Mouse (Mus musculus) stomach, postnatal 0 days (tissue): Measurements from ENCODE around the gene Fhit. TPM values are rescaled to one million over a fixed set of nuclear protein-coding genes. Genes with fewer than 3 reads are reported as not detected.

ENCODE experiments used
- ATAC-seq: fragments of 200-750 bp; cut with Nextera tagmentation; 2 replicates; pipeline ENCODE4 v1.8.0; 2017; ENCODE audit not compliant: low FRiP score, low TSS enrichment
- DNase-seq: peaks from one replicate; pipeline ENCODE4 v3.0.0-alpha.2; 2016; ENCODE audit warnings: low spot score
- H3K27ac ChIP-seq: fragments of 300-500 bp; sonication (generic); replicated peaks from 2 replicates; pipeline ENCODE4 v1.5.1; 2014; ENCODE audit warnings: mild to moderate bottlenecking, control low read depth
- H3K27me3 ChIP-seq: fragments of 300-500 bp; sonication (generic); 2 replicates; pipeline ENCODE4 v1.6.1; 2014; ENCODE audit warnings: low read length; ENCODE audit not compliant: control insufficient read depth, insufficient read depth
- H3K36me3 ChIP-seq: fragments of 300-500 bp; sonication (generic); 2 replicates; pipeline ENCODE4 v1.6.1; 2014; ENCODE audit warnings: low read length, mixed read lengths; ENCODE audit not compliant: control insufficient read depth, insufficient read depth
- H3K4me1 ChIP-seq: fragments of 300-500 bp; sonication (generic); replicated peaks from 2 replicates; pipeline ENCODE4 v1.6.1; 2014; ENCODE audit warnings: antibody characterized with exemption; ENCODE audit not compliant: control insufficient read depth, insufficient read depth
- H3K4me2 ChIP-seq: fragments of 300-500 bp; sonication (generic); replicated peaks from 2 replicates; pipeline ENCODE4 v1.6.1; 2014; ENCODE audit warnings: low read depth, mild to moderate bottlenecking, control low read depth, moderate library complexity
- H3K4me3 ChIP-seq: fragments of 300-500 bp; sonication (generic); 2 replicates; pipeline ENCODE4 v1.5.1; 2014; ENCODE audit warnings: low read depth, low read length, control low read depth
- H3K9ac ChIP-seq: fragments of 300-500 bp; sonication (generic); 2 replicates; pipeline ENCODE4 v1.6.1; 2014; ENCODE audit warnings: mild to moderate bottlenecking, low read length, control low read depth, mixed read lengths
- H3K9me3 ChIP-seq: fragments of 300-500 bp; sonication (generic); 2 replicates; pipeline ENCODE4 v1.6.1; 2016; ENCODE audit warnings: low read length; ENCODE audit not compliant: control insufficient read depth
- CTCF ChIP-seq: IDR thresholded peaks from 2 replicates; pipeline ENCODE4 v1.5.1; 2016; ENCODE audit warnings: antibody characterized with exemption, low read depth, mild to moderate bottlenecking, moderate library complexity
- EP300 ChIP-seq: optimal IDR thresholded peaks from 2 replicates; pipeline ENCODE3; 2016; ENCODE audit warnings: antibody characterized with exemption
- whole genome bisulfite sequencing: fragments of 180-500 bp; shearing (Covaris S2); extraction: QIAGEN DNeasy Blood & Tissue Kit; methylation state at CpG from one replicate; pipeline ENCODE4 v1.1.7; 2014; 5-methylcytosine and 5-hydroxymethylcytosine counted together
- polyA plus RNA-seq: library from polyadenylated mRNA; unstranded; fragments of >200 nt; fragmentation: Nextera tagmentation; extraction: Ambion mirVana; gene quantifications from 2 replicates; pipeline ENCODE4 v1.2.1, GENCODE M21; 2015

Fhit gene
- polyA plus RNA-seq, 1 experiment from 2014 or later: 12.2 TPM

GRCm38 (mm10) chr14:10631783-10632182 lies 530.1 kb downstream of the Fhit start:
- Histone ChIP-seq H3K9me3 (no peaks in the 10 kb centered on the region), H3K27ac (no peak overlapping the region), H3K4me3 (no peak overlapping the region), H3K4me2 (no peak overlapping the region), H3K27me3 (no peaks in the 10 kb centered on the region), H3K36me3 (no peaks in the 10 kb centered on the region), H3K9ac (no peak overlapping the region), H3K4me1 (no peaks in the 10 kb centered on the region)
- TF ChIP-seq EP300: no peak
- TF ChIP-seq CTCF: no peak
- 74% methylated on average over 3 of the region's 3 CpGs for WGBS
- DNase-seq (no peak), ATAC-seq (no peak)

DNA sequence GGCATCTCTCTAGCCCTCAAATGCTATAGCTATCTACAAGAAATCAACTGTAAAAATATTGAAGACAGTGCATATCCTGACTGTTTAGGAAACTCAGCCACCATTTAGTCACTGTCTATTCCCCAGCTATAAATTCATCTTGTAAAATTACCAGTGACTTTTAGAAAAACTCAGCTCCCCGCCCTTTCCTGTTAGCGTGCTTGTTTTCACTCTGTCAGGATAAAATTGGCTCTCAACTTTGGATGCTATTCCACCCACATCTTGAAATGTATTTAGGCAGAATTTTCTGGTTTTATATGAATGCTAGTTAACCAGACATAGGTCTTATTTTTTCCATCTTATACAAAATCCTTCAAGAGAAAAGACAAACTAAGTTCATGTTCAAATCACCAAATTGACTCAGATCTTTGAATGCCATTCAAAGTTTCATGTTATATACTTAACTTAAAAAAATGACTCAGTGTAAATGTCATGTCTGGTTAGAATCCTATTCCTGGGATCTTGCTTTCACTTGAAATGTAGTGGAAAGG lies 530.9 kb downstream of the Fhit start:
- 83% methylated on average over 2 of the region's 2 CpGs for WGBS
- Histone ChIP-seq H3K4me2 (no peak overlapping the region), H3K27ac (no peak overlapping the region), H3K4me1 (no peaks in the 10 kb centered on the region), H3K36me3 (no peaks in the 10 kb centered on the region), H3K9ac (no peak overlapping the region), H3K27me3 (no peaks in the 10 kb centered on the region), H3K9me3 (no peaks in the 10 kb centered on the region), H3K4me3 (no peak overlapping the region)
- ATAC-seq (no peak), DNase-seq (no peak)
- TF ChIP-seq CTCF (no peak), EP300 (no peak)

DNA sequence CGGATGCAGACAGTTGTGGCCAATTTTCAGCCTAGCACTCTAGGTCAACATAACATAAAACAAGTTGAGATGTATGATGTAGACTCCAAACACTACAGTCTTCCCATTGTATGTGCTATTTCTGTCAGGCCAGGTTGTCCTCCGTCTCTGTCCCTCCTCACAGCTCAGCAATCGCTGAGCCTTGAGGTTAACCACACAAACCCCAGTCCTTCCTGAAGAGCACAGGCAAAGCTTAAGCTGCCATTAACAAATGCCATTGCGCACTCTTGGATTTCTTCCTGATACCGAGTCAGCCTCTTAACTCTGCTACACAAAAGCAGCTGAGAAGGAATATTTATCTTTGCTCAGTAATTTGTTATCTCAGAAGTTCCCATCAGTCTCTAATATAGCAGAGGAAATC lies 568.4 kb downstream of the Fhit start:
- Histone ChIP-seq H3K9me3 (no peaks in the 10 kb centered on the region), H3K4me2 (no peak overlapping the region), H3K27me3 (no peaks in the 10 kb centered on the region), H3K4me3 (no peak overlapping the region), H3K4me1 (no peaks in the 10 kb centered on the region), H3K9ac (no peak overlapping the region), H3K27ac (no peak overlapping the region), H3K36me3 (no peaks in the 10 kb centered on the region)
- TF ChIP-seq CTCF: no peak
- 51% methylated on average over 5 of the region's 5 CpGs for WGBS
- DNase-seq (no peak), ATAC-seq (no peak)

- no peak for ATAC-seq
- TF ChIP-seq EP300: no peak
- TF ChIP-seq CTCF: no peak
These were observed 592.8 kb downstream of the Fhit start for GRCm38 (mm10) chr14:10568937-10569552.

DNA sequence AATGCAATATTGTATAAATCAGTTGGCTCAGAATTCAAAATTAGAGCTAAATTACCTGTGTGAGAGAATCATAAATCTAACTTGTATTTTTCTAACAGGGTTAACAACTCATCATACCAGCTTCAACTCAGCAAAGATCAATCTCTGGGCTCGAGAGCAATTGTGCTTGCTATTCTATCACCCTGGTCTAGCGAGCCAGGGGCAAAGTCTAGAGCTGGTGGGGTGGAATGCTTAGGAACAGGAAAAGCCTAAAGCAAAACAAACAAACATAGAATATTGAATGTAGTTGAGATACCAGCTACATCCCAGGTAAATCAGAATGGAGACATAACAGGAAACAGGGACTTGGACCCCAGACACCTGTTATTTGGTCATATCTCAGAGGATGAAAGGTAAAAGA lies 594.1 kb downstream of the Fhit start:
- Histone ChIP-seq H3K27me3 (no peaks in the 10 kb centered on the region), H3K9me3 (no peaks in the 10 kb centered on the region), H3K4me1 (no peaks in the 10 kb centered on the region), H3K4me2 (no peak overlapping the region), H3K9ac (no peak overlapping the region), H3K36me3 (no peaks in the 10 kb centered on the region), H3K27ac (no peak overlapping the region), H3K4me3 (no peak overlapping the region)
- TF ChIP-seq EP300: no peak
- TF ChIP-seq CTCF: no peak
- WGBS: 78% methylated on average over 2 of the region's 2 CpGs
- no peak for ATAC-seq
- DNase-seq: no peak

More at GRCm38 (mm10) chr14:10568937-10569552, 592.8 kb downstream of the Fhit start:
- Histone ChIP-seq H3K27ac (no peak overlapping the region), H3K4me2 (no peak overlapping the region), H3K36me3 (no peaks in the 10 kb centered on the region), H3K9ac (no peak overlapping the region), H3K4me3 (no peak overlapping the region), H3K27me3 (no peaks in the 10 kb centered on the region), H3K4me1 (no peaks in the 10 kb centered on the region), H3K9me3 (no peaks in the 10 kb centered on the region)
- WGBS: 85% methylated on average over 3 of the region's 3 CpGs
- DNase-seq: no peak

GRCm38 (mm10) chr14:10554755-10555154 lies 607.1 kb downstream of the Fhit start:
- Histone ChIP-seq H3K4me1 (no peaks in the 10 kb centered on the region), H3K9ac (no peak overlapping the region), H3K27ac (no peak overlapping the region), H3K4me3 (no peak overlapping the region), H3K36me3 (no peaks in the 10 kb centered on the region), H3K9me3 (no peaks in the 10 kb centered on the region), H3K27me3 (no peaks in the 10 kb centered on the region), H3K4me2 (no peak overlapping the region)
- 53% methylated on average over 6 of the region's 6 CpGs for WGBS
- ATAC-seq: no peak
- no peak for DNase-seq
- no peak for TF ChIP-seq CTCF
- TF ChIP-seq EP300: no peak
